Mouse (Mus musculus) ES-Bruce4 (cell line): ENCODE measurements around the gene H2-M10.5. TPM values are rescaled to one million over a fixed set of nuclear protein-coding genes. Genes with fewer than 3 reads are reported as not detected.
"Not testable (repeated sequence)": the region's sequence is repeated elsewhere in the genome, so short reads cannot be mapped to it uniquely, and the experiment has no call there.

Experiments
- H3K27ac ChIP-seq: 2 replicates; pipeline ENCODE4 v1.5.1; 2012; ENCODE audit warnings: low read length, inconsistent platforms; ENCODE audit not compliant: insufficient read depth
- H3K27me3 ChIP-seq: 2 replicates; pipeline ENCODE4 v1.6.1; 2012; ENCODE audit warnings: mild to moderate bottlenecking, low read length, inconsistent platforms; ENCODE audit not compliant: control insufficient read depth, poor library complexity, insufficient read depth, severe bottlenecking
- H3K36me3 ChIP-seq: 2 replicates; pipeline ENCODE4 v1.6.1; 2012; ENCODE audit warnings: inconsistent platforms, mild to moderate bottlenecking, low read length, moderate library complexity; ENCODE audit not compliant: control insufficient read depth, poor library complexity, insufficient read depth, severe bottlenecking
- H3K4me1 ChIP-seq: one replicate; pipeline ENCODE4 v1.8.1; 2011; ENCODE audit warnings: low read length; ENCODE audit not compliant: control insufficient read depth, insufficient read depth
- H3K4me3 ChIP-seq: 2 replicates; pipeline ENCODE4 v1.5.1; 2011; ENCODE audit warnings: low read depth, mild to moderate bottlenecking, low read length
- H3K9ac ChIP-seq: 2 replicates; pipeline ENCODE4 v1.6.1; 2012; ENCODE audit warnings: low read depth, mild to moderate bottlenecking, inconsistent platforms; ENCODE audit not compliant: poor library complexity, severe bottlenecking
- H3K9me3 ChIP-seq: replicated peaks from 2 replicates; pipeline ENCODE4 v1.6.1; 2012; ENCODE audit warnings: mild to moderate bottlenecking, low read length, inconsistent platforms; ENCODE audit not compliant: control insufficient read depth, poor library complexity, insufficient read depth, severe bottlenecking
- CTCF ChIP-seq: IDR thresholded peaks from one replicate; pipeline ENCODE4 v1.8.1; 2011; ENCODE audit warnings: low read depth, low read length
- EP300 ChIP-seq: IDR thresholded peaks from 2 replicates; pipeline ENCODE4 v1.6.1; 2011; ENCODE audit warnings: low read depth, low read length; ENCODE audit not compliant: insufficient read depth
- POLR2A ChIP-seq: IDR thresholded peaks from one replicate; pipeline ENCODE4 v1.8.1; 2011; ENCODE audit warnings: low read length; ENCODE audit not compliant: insufficient read depth
- polyA plus RNA-seq: library from polyadenylated mRNA; stranded (reverse); fragments of >200 nt; gene quantifications from 2 replicates; pipeline ENCODE4 v1.2.4, GENCODE M21; 2011; ENCODE audit warnings: low read depth; ENCODE audit not compliant: missing spikeins, insufficient read depth, insufficient read length

H2-M10.5 gene
- polyA plus RNA-seq: not detected in 2 replicates

DNA sequence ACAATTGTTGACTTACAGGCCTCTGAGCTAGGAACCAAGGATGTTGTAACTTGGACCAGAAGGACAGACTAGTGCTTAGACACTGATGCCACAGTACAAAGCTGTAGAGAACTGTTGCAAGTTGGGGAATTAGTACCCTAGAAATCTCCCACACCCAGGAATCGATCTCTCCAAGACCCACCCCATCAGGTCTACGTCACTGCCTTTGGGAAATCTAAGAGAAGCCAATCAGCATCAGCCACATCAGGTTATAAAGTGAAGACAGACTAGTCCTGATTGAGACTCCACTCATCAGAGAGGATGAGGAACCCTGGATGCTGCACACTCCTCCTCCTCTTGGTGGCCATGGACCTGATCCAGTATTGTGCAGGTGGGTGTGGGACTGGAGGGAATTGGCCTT, at the start of gene H2-M10.5:
Gene H2-M10.5 (plus strand): TSS at position 301 of the 400 bp plus-strand sequence.
- H3K9me3 ChIP-seq, H3K4me1 ChIP-seq, H3K9ac ChIP-seq, H3K36me3 ChIP-seq, H3K27me3 ChIP-seq, H3K4me3 ChIP-seq, H3K27ac ChIP-seq: not testable (repeated sequence)

- Histone ChIP-seq H3K27ac (no peak overlapping the region), H3K36me3 (no peaks in the 10 kb centered on the region), H3K9ac (no peak overlapping the region), H3K9me3 (no peaks in the 10 kb centered on the region), H3K27me3 (no peaks in the 10 kb centered on the region; the same call in 1 of the 2 replicates), H3K4me1 (no peaks in the 10 kb centered on the region), H3K4me3 (no peak overlapping the region)
- TF ChIP-seq POLR2A (no peak), CTCF (no peak), EP300 (no peak)
Observed at GRCm38 (mm10) chr17:36726046-36726445, 46.7 kb upstream of the H2-M10.5 start.

DNA sequence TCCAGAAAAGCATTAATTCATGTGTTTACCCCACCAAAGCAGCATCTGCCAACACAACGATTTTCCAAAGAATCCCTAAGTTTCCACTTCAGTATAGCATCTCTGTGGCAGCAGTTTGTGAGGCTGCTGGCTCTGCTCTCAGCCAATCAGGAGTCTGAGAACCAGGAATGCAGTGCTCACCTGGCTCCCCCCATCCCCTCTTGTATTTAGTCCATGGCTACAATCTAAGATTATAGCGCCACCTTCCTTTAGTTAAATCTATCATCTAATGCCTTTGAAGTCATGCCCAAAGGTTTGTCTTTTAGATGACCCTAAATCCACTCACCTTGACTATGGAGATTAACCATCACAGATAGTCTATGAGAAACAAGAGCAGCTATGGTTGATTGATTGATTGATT, 8.9 kb upstream of the H2-M10.5 start:
- no peak overlapping the region for H3K9ac ChIP-seq

DNA sequence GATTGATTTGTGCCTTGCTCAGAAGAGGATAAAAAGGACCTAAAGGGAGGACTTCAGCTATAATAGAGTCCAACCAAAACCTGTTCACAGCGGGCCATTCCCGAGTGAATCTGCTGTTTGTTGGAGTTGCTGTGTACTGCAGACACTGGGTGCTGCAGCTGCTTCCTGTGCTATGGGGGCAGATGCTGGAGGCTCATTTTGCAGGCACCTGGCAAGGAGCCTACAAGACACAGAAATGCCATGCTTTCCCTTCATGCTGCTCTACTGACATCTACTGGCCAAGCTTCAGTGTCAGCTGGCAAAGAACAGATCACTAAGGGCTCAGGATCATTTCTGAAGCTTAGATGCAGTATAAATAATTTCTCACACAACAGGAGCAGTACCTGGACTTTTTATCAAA, 8.5 kb upstream of the H2-M10.5 start:
- not testable (repeated sequence) for H3K27me3 ChIP-seq, H3K27ac ChIP-seq, H3K9ac ChIP-seq, H3K9me3 ChIP-seq, H3K36me3 ChIP-seq, H3K4me3 ChIP-seq, H3K4me1 ChIP-seq
- TF ChIP-seq CTCF: peak; percentile 2

More for the DNA sequence above, 8.9 kb upstream of the H2-M10.5 start:
- TF ChIP-seq CTCF (no peak), POLR2A (no peak)
- H3K4me3 ChIP-seq: no peak overlapping the region
- H3K27me3 ChIP-seq: no peaks in the 10 kb centered on the region
- H3K9me3 ChIP-seq: no peaks in the 10 kb centered on the region
- H3K36me3 ChIP-seq: no peaks in the 10 kb centered on the region
- H3K27ac ChIP-seq: no peak overlapping the region
- H3K4me1 ChIP-seq: no peaks in the 10 kb centered on the region

DNA sequence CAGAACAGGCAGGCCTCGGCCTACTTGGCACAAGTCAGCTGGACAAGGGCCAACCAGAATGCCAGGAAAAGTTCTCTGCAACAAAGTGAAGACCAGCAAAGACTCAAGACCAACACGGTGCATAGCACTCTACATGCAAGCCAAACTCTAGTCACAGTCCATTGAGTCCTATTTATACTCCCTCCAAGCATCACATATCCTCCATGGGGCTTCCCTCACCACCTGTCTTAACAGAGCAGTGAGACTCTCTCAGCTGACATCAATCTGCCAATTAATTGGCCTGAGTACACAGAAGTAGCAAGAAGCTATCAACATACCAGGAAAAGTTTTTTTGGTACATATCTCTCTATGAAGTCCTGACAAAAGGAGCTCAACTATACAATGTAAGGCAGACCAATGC, 7.3 kb upstream of the H2-M10.5 start:
- not testable (repeated sequence) for H3K4me3 ChIP-seq, H3K27ac ChIP-seq, H3K27me3 ChIP-seq, H3K9me3 ChIP-seq, H3K36me3 ChIP-seq, H3K4me1 ChIP-seq, H3K9ac ChIP-seq

DNA sequence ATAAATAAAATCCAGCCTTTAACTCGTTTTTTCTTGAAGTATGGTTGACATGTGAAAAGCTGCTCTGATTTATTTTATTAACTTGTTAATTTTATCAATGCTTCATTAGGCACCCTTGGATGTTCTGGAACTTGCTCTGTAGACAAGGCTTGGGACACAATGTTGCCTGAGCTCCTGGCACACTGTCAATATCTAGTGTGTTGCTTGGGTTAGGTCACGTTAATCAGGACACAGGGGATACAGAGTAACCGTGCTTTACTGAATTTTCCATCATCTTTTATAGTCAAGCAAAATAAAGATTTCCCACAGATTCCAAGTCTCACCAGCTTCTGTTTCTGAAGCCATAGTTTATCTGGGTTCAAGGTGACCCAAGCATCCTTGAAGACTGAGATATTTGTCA, 8.8 kb downstream of the H2-M10.5 start:
- Histone ChIP-seq H3K9me3 (no peaks in the 10 kb centered on the region), H3K27ac (no peak overlapping the region), H3K36me3 (no peaks in the 10 kb centered on the region), H3K27me3 (no peaks in the 10 kb centered on the region), H3K4me1 (no peaks in the 10 kb centered on the region), H3K4me3 (no peak overlapping the region), H3K9ac (no peak overlapping the region)
- TF ChIP-seq POLR2A: no peak
- no peak for TF ChIP-seq EP300
- no peak for TF ChIP-seq CTCF

DNA sequence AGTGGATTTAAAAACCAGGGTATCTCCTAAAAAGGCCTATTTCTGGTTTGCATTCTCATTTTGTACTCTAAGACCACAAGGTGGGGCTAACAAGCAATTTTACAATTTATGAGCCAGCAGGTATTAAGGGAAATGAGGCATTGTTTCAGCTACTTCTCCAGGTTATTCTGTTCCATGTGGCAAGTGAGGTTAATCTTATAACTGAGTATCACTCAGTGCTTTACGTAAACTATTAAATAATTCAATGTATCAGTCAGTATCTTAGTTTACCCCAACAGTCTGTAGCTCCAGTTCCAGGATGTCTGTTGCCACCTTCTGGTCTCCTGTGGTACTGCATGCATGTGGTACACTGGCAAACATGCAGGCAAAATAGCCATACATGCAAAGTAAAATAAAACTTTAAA, 13.8 kb downstream of the H2-M10.5 start:
- H3K27ac ChIP-seq, H3K4me1 ChIP-seq, H3K36me3 ChIP-seq, H3K9me3 ChIP-seq, H3K4me3 ChIP-seq, H3K9ac ChIP-seq, H3K27me3 ChIP-seq: not testable (repeated sequence)
- peak; percentile 22 for TF ChIP-seq CTCF
